Mouse (Mus musculus): ENCODE measurements around the gene Gsta3.

Gsta3 gene

DNA sequence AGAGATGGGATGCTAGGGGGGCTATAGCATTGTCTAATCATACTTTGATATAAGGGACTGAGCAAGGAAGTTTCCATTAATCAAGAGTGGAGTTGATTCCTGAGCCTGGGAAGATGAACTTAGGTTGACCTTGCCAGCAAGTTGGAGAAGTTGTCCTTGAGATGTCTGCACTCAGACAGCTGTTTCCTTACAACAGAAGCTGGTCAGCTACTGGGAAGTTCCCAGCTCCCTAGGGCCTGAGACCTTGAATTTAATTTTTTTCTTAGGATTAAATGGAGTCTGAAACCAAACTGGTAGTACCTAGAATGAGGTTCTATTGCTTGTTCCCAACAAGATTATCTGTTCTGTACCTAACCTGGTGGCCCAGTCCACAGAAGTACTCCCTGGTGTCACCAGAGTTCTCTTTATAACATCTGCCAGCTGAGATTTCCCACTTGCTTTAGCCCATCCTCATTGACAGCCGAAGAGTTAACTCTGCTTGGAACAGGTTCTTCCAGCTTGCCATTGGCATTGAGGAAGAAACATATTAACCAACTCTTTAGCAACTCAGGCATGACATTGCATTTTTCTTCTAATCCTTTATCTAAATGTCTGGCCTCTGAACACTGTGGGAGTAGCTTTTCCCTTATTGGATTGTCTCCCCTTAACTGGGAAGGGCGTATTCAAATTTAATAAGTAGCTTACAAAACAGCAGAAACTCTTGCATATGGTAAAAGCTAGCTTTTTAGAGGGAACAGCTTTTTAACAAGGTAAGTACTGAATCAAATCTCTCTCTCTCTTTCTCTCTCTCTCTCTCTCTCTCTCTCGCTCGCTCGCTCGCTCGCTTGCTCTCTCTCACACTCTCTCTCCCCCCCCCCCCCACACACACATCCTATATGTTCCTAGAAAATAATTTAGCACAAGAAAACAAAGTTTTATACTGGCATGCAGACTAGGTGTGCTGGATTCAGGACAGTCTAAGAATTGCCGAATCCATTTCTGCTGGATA is at the start of gene Gsta3:
Gene Gsta3 (plus strand): TSS at position 679 of the 988 bp plus-strand sequence.
- DNase-seq: peak; percentile 94

DNA sequence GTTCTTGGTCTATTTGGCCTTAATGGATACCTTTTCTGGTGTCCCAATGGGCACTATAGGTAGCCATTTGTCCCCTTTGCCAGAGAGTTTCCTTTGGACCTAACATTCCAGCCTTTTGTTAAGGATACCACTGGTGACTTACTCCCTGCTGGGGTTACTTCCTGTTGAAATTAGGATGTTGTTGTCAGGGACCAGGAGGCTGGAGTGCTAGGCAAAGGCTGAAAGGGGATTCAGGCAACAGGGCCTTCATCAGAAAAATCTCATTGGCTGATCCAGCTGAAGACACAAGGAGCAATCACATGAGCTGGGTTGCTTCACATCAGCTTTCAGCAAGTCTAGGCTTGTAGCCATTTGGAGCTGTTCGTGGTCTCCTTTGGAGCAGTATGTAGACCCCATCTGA is 34.1 kb upstream of the Gsta3 start:
- DNase-seq: no peak

DNA sequence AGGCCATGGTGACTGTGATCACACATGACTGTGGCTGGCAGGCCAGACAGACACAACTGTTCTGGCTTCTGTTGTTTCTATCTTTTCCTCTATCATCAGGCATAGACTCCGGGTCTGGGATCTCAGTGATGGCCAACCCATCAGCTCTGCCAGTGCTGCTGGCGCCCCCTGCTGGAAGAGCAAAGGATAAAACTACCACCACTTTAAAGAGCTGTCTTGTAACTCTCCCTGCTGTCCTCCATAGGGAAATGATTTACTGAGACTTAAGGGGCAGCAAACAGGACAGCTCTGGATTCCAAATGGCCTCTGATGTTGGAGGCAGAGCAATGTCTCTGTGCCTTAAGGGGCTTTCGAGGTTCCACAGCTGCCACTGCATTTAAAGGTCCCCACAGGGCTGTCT is 26.9 kb upstream of the Gsta3 start:
- peak; percentile 12 for DNase-seq

DNA sequence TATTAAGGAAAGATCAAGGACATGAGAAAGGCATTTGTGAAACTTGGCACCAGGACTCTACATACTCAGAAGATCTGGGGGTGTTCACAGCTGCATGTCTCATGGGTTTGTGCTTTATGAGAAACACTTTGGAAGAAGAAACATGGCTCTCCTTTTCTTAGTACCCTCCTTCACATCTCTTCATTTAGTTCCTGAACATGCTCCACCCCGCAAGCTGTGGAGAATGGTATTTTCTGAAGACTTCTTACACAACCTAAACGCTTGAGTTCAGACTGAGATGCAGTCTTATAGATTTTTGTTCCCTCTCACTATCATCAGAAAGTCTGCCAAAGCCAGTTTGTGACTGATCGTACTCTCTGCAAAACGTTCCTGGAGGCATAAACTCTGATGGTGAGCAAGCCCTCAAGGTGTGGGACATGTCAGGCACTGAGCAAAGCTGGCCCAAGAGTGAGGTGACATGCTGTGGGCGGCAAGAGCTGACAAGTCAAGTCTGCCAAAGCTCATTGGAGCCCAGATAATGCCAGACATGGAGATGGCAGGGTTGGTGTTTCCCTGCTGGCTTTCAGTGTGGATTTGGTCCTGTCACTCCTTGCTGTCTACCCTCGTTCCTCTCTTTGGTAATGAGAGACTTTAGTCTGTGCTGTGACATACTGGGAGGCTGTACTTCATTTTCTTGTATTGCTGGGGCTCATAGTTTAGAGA is 26.2 kb upstream of the Gsta3 start:
- peak; percentile 46 for DNase-seq

DNA sequence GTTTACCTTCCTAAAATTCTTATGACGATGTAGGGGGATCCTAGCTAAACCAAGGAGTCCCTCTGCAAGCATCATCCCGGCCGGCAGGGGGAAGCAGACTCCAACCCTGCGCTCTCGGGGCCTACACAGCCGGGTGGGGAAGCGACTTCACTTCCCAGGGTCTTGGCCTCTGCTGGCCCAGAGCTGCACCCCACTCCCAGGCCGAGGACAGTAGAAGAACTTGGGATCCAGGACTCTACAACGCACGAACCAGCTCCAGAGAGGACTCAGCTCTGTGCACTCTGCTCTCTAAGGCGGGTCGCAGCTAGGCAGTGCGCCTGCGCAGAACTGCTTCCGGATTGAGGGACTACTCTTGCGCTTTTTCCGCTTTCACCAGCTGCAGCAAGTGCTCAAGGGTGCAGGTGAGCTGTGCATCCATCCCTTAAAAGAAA is 21.9 kb upstream of the Gsta3 start, which contains the start of gene Tmem14a:
Gene Tmem14a (plus strand): TSS at position 87 of the 431 bp plus-strand sequence.
- peak; percentile 98 for DNase-seq

DNA sequence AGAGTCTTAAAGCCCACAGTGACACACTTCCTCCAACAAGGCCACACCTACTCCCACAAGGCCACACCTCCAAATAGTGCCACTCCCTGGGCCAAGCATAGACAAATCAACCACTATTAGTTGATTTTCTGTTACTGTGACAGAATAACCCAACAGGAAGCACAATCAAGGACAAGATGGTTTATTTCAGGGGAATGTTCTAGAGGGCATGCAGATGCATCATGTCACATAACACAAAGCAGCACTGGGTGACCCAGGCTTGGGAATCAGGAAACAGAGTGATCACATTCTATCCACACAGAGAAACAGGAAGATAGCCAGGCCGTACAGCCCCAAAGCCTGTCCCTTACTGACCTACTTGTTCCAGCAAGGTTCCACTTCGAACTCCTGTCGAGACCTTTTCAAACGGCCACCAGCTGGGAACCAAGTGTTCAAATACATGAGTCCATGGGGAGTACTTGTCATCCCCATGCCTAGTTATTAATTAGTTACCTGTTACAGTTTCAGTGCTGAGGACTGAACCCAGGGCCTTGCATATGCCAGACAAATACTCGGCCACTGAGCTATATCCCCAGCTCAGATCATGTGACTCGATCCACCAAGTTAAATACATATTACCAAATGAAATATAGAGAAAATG is 12.5 kb upstream of the Gsta3 start:
- DNase-seq: peak; percentile 74

DNA sequence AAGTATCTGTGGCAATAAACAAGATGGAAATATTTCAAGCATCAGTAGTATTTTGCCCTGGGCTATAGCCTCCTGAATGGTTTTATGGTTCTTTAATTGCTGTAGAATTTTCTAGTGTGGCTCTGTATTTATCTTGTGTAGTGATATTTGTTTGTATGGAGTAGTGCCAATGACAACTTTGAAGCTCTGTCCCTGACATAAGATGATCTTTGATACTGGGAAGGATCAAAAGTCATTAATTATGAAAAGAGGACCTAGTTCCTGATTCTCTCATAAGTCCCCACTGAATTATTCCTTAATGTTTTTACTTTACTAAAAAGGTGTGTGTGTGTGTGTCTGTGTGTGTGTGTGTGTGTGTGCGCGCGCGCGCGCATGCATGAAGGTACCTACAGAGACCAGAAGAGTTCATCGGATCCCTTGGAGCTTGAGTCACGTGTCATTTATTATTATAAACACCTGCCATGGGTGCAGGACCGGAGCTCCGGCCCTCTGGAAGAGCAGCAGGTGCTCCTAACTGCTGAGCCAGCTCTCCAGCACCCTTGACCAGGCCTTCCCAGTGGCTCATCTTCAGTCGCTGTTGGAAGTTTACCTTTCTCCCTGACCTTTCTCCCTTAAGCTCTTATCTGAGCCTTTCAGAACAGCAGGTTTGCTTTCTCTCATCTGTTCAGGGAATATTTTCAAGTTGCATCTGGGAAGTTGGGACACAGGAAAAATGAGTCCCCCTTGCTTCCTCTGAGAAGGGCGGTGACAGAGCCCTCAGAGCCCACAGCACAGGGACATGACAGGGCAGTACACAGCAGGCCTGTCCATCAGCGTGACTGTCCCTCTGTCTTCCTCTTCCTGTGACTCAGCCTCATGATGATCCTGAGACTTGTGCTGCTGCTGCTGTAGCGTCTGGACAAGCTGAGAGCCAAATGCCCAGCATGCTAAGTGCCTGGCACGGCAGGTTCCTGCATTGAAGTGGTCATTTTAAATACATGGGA is 11.4 kb upstream of the Gsta3 start:
- DNase-seq: peak; percentile 58

DNA sequence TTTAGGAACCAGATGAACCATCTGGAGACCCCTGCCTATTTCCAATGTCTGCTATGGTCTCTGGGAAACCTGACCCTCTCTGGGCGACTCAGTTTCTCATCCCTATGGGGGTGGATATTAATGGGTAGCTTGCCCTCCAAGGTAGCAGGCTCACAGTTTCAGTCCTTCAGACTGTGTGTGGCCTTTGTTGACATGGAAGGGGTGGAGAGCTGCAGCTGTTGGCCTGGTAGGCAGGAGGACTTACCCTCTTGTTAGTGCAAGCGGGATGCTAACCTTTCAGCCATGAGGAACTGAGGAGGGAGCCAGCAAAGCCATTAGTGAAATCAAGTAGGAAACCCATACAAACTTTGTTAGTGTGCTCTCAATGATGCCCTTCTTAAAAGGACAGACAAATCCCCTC is 10.0 kb upstream of the Gsta3 start:
- DNase-seq: peak; percentile 67

DNA sequence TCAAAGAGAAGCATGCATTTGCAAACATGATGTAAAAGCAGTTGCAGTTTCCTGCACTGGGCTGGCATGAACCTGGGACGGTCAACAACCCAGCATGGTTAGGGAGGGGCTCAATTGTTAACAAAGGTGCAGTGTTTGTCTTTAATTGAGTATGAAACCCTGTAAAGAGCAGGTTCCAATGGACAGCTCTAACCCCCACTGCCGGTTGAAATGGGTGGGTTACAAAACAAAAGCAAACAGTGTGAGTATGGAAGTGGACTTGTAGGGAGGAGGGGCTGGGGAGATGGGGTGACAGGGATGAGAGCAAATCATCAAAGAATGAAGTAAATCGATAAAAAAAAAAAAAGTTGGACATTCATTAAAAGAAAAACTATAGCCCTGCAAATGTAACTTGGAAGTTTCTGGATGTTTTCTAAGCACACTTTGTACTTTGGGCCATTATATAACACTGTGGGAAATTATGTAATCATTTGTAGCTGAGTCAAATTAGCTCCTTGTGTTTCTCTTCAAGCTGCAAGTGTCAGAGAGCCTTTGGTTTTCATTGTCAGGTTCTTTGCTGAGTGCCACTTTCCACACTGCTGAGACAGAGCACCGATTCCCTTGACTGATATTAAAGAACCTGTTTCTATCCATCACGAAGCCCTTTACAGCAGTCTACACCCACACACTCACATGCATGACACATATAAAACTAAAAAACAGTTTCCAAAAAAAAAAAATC is 8.5 kb upstream of the Gsta3 start:
- DNase-seq: peak; percentile 90

DNA sequence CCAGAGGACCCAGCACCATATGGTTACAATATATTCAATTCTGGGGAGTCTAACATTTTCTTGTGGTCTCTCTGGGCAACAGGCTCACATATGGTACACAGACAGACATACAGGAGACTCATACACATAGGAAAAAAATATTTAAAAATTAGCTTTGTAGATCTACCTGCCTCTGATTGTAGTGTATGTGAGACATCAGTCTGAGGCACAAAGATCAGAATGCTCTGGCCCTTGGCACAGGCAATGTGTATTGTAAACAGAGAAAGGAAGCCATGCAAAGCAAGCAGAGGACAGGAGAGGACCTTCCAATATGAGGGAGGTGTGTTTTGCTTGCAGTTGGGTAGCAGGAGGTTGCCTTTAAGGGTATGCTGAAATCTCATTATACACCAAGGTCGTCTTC is 7.9 kb upstream of the Gsta3 start:
- peak; percentile 80 for DNase-seq

DNA sequence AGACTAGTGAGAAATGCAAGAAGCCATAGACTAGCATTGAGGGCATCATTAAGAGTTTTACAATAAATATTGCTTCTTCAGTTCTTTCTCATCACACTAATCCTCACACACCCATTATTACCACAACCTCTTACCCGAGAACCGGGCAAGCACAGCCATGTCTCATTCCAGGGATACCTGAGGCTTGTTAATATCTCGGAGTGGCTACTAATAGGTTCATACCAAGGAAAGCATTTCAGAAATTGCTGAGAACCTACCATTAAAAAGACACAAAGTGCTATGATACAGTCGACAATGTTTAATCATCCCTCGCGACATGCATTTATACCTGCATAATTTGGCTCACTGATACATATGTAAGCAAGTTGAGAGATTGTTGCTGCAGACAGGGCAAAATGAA is 5.0 kb upstream of the Gsta3 start:
- DNase-seq: peak; percentile 30

DNA sequence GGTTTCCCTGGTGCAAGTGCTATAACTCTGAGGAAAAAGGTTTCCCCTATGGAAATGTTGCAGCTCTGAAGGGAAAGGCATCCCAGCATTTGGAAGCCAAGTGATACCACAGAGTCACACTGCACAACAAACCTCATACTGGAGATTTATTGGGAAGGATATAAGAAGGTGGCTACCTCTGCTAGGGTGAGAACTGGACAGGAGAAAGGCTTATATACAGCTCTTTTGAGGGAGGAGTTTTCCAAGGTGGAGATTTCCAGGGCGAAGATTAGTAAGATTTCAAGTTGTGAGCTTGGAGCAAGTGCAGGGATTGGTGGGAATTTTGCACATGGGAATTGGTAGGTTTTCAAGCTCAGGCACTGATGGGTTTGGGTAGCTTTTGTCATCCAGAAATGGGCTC is 707 bp downstream of the Gsta3 start:
- peak; percentile 86 for DNase-seq

DNA sequence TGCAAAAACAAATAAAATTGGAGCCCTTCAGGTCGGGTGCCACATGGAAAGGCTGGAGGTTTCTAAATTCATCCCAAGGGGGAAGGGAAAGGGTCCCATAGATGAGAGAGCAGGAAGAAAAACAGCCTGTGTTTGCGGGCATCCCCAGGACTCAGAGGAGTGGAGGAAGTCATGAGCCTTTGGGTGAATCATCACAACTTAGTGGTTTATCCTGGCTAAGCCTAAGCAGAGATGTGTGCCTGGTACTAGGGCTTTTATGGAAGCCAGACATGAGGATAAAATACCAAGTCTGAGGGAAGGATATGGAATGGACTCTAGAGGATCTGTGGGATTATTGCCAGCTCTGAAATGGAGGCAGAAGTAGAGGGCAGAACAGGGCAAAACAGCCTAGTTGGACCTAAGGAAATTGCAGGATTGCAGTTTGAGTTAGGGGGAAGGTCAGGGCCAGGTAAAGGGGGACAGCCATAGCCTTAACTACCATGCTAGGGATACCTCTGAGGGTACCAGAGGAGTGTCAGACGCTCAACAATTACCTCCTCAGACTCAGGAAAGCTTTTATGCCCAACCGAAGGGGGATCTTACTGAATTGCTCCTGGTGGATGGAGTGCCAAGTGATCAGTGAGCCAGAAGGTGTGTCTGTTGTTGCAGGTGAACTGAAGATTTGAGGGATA is 4.0 kb downstream of the Gsta3 start:
- peak; percentile 83 for DNase-seq

DNA sequence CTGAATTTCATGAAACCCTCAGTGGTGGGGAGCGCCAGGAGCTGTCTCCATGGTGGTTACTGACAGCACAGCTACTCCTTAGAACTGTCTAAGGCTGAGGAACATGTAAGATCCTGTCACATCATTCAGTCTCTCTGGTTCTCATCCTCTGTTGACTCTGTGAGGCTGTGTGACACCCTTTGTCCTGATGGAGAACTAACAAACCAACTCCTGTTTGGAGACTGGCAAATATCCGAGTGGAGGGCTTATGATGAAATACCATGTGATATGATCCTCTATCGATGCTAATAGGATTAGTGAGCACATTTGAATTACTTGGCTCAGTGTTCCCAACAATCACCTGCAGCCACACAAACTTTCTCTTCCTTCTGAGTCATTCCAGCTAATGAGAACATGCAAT is 5.7 kb downstream of the Gsta3 start:
- peak; percentile 63 for DNase-seq

DNA sequence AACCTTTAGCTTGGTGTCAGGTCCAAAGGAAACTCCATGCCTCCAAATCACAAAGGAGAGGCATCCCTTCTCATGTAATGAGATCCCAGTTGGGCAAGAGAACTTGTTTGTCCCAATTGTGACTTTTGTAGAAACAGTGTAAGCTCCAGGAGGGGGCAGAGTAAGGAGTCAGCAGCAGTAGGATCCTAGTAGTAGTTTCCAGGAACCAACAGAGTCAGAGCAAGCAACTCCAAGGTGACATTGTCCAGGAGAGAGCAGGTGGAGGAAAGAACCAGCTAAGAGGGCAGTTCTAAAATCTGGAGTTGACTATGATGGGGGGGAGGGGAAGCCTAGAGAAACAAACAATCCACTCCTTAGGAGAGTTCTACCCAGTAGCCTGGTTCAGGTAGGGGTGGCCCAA is 7.5 kb downstream of the Gsta3 start:
- DNase-seq: peak; percentile 69

DNA sequence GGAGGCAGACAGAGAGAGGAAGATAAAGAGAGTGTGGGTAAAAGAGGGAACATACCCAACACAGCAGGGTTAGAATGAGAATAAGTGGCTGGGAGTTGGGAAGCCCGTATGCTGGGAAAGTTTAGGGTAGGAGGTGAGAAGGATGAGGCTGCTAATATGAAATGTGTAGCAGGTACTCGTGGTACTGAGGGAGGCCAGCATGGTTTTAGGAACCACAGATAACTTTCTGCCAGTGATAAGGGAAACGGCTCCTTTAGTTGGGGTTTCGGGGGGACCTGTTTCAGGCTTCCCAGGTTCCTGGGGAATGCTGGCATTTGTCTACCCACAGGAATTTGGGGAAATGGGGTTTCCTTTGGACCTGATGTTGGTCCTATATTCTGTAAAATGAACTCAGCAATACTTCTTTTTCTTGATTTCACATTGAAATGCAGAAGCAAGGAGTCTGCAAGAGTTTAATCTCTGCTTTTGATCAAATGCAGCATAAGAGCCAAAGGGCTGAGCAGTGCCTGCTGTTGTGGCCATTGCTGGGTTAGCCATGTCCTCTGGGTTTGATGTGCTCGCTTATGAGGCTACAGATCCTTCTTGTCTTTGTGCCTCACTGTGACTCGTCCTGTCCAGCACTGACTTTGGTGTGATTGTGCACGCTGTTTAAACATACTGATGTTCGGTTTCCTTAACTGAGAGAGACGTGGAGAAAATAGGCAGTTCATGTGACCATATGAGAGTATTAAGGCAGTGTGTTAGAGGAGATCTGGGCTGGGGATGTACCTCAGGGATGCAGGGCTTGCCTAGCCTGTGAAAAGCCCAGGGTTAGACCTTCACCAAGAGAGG is 8.4 kb downstream of the Gsta3 start:
- peak; percentile 68 for DNase-seq

DNA sequence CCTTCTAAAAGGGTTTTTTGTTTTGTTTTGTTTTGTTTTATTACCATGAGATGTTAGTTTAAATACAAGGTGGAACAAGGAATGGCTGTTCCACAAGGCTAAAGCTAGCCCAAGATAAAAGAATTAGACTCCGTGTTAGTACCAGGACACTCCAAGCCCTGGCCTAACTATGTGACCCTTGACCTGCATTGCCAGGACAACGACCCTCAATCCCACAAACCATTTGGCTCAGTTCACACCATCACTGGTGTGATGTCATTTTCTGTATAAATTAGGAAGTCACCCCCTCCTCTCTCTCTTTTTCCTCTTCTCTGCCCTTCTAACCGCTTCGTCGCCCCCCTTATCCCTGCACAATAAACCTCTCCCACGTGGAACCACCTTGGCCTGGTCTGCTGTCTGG is 11.3 kb downstream of the Gsta3 start:
- peak; percentile 64 for DNase-seq

DNA sequence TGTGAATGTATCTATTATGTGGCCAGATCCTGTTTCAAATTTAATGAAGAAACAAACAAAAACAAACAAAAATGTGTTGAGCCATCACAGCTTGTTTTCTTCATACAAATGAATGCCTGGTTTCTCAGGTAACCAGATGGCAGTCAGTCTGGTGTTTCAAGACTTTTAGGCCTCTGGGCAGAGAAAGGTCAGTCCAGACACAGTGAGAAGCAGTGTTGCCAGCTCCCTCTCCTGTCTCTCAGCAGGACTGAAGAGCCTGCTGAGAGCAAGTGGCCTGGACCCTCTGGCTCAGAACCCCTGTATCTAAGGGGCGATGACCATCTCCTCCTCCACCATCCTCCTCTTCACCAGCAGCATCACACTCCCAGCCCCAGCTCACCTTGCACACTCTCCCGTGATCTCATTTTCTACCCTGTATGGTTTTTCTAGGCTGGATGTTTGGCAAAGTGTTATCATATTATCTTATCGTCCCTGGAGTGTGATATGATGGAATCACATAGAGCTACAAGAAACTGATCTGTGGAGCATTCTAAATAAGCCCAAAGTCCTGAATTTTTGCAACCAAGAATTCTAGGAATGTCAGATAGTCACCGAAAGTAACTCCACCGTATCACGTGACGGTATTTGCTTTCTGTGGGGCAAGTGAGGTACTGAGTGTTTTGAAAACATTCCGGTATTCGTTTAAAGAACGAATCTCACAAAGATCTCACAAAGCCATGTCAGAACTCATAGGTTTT is 12.3 kb downstream of the Gsta3 start:
- peak; percentile 60 for DNase-seq

DNA sequence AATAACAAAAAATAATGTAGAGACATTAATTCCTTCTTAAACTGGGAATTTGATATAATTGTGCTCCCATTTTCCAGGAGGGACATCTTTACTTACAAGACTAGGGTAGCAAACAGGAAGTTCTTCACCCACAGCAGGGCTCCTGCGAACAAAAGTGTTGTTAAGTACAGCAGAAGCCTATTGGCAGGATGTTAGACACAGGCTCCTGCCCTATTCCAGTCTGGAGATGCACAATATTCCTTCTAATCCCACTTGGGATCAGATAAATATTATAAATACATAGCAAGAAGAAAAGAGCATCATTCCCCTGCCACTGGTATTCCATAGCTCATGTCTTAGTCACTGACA is 12.9 kb downstream of the Gsta3 start:
- DNase-seq: peak; percentile 16
